Mouse (Mus musculus) 3T3-L1 (cell line): Measurements from ENCODE around the gene Bmpr1b.
"Not testable (repeated sequence)": the region's sequence is repeated elsewhere in the genome, so short reads cannot be mapped to it uniquely, and the experiment has no call there.

ENCODE experiments used
- DNase-seq: peaks from one replicate; pipeline ENCODE4 v3.0.0-alpha.2; 2015; ENCODE audit warnings: low read depth, low spot score

The Bmpr1b gene

DNA sequence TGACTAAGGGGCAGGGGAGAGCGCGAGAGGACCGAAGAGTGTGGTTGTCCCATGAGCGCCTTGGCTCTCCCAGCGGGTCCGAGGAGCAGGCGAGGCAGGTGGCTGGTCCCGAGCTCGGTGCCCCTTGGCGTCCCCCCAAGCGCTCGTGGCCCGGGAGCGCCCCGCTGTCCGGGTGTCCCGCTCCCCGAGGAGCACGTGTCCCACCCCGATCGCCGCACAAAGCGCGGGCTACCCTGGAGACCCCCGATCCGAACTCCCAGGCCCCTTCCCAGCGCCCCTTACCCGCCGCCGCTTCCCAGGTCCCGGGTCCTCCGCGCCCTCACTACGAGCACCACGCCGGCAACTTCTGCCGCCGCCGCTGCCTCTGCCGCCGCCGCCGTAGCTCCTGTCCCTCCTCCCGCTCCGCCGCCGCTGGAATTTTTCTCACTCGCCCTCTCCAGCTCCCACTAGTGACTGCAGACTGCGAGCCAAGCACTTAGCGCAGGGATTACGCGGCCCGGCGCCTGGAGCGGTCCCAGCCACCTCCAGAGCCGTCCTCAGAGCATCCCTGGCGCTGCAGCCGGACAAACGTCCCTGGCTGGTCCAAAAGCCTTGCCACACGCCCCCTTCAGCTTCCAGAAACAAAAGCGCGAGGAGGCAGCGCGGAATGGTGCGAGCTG lies at the start of gene Bmpr1b:
Bmpr1b (minus strand) TSS at position 563 of the 659 bp plus-strand sequence.
- DNase-seq, result no peak

DNA sequence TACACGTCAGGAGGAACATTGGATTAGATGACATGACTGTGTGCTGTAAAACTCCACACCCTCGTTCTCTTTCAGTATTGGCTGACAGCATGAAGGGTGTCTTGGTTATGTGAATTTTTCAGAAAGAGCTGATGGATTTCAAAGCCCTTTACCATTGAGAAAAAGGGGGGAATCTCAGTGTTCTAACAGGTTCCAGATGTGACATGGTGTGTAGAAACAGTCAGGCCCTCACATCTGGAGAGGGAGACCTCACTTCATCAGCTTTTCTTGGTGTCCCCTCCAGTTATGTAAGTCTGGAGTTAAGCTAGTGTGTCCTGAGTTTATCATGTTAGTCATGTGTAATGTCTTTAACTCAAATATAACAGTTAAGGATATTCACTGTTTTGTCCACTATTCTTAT lies 43.6 kb upstream of the Bmpr1b start:
- DNase-seq, result no peak

DNA sequence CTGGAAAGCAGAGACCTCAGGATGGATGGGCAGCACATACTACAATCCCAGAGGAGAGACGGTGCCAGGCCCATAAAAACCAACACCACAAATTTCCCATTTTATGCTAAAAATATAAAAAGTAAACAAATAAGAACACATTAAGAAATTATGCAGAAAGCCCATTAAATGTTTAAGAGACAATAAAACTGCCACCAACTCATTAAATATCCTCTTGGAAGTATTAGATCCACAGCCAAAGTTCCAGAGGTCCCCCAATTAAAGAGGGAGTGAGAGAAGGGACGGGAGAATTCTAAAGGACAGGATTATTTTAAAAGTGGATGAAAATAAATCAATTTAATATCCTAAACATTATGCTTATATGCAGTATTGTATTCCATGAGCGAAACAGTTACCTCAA lies 43.0 kb upstream of the Bmpr1b start:
- DNase-seq, result no peak

DNA sequence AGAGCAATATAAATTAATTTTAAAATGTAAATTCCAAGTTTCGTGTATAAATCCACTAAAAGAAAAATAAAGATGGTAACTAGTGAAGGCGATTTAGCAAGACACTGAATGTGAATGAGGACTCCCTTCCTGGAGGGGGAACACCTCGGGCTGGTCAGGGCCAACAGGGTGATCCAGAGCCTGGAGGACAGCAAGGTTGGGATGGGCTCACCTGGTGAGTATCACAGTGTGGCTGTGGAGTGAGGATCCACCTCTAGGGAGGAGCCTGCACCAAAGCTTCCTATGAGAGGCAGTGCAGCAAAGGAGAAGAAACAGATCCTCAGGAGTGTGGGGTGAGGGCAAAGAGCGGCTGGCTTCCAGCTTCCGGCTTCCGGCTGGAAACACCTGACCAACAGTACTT lies 40.8 kb upstream of the Bmpr1b start:
- no peak for DNase-seq

GRCm38 (mm10) chr3:142209057-142209456 lies 39.8 kb upstream of the Bmpr1b start:
- DNase-seq, result no peak

DNA sequence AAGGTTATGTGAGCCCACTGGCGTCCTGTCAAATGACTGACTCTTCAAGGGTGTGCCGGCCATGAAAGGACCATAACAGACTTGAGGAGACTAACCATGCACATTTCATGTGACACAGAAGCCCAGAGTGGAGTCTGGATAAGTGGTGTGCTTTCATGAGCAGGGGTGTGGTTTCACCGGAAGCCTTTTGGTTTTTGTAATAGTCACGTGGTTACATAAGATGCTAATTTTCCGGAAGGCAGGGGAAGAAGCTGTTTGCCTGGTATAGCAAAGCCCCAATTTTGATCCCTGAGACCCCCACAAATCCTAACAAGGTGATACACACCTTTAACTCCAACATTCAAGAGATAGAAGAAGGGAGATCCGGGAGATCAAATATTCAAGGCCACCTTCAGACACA lies 38.3 kb upstream of the Bmpr1b start:
- no peak for DNase-seq

DNA sequence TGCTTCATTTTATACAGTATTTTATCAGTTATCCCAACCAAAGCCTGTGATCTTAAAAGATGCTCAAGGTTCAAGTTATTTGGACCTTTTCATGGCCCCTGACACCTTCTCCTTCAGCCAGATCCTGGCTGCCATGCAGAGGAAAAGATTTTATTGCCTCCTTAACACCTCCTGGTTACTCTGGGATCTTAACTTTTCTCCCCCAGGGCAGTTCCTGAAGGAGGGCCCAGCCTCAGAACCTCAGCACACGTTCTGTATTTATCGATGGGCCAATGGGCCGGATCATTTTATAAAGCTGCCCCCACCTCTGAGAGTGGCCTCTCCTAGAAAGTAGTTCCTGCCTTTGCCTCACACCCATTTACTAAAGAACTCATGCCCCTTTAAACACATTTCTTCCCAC lies 37.1 kb upstream of the Bmpr1b start:
- no peak for DNase-seq

DNA sequence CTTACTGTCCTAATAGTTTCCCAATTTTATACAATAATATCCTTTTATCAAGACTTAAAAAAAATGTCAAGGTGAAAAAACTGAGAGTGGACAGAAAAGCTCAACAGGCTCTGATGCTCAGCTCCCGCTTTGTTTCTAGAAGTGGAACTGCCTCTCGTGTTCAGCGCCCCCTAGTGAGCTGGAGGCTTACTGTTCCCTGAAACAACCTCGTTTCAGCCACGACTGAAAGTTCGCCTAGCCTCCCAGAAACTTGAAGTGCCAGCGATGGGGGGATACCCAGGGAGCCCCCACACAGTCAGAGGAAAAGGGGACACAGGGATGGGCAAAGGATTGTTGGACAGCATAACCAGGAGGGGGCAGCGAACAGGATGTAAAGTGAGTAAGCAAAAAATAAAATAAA lies 26.9 kb upstream of the Bmpr1b start:
- DNase-seq, result peak; percentile 9

- DNase-seq, result not testable (repeated sequence)
Measured at GRCm38 (mm10) chr3:142191627-142192026, 22.4 kb upstream of the Bmpr1b start.

GRCm38 (mm10) chr3:142186551-142186950 lies 17.3 kb upstream of the Bmpr1b start:
- DNase-seq, result peak; percentile 19

GRCm38 (mm10) chr3:142173996-142174395 lies 4.8 kb upstream of the Bmpr1b start:
- DNase-seq, result no peak

- DNase-seq, result no peak
Measured at GRCm38 (mm10) chr3:142168251-142168862, 868 bp downstream of the Bmpr1b start.

GRCm38 (mm10) chr3:142164981-142165380 lies 4.2 kb downstream of the Bmpr1b start:
- no peak for DNase-seq

DNA sequence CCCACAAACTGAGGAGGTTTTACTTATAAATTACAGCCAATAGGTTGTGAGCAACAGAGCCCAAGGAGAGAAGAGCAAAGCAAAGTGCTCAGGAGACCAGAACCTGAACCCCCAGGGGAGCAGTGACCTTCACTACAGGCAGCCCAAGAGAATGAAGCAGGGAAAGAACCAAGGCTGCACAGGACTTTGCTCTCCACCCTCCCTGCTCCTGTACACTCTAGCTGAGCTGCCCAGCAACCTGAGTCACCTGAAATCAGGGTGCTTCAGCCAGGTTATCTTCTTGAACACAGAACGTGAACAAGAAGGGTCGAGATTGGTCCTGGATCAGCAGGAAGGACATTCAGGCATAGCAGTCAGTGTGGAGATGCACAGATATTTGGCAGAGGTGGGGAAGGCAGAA lies 5.3 kb downstream of the Bmpr1b start:
- no peak for DNase-seq

GRCm38 (mm10) chr3:142161405-142161804 lies 7.8 kb downstream of the Bmpr1b start:
- no peak for DNase-seq

GRCm38 (mm10) chr3:142151980-142152379 lies 17.2 kb downstream of the Bmpr1b start:
- no peak for DNase-seq

DNA sequence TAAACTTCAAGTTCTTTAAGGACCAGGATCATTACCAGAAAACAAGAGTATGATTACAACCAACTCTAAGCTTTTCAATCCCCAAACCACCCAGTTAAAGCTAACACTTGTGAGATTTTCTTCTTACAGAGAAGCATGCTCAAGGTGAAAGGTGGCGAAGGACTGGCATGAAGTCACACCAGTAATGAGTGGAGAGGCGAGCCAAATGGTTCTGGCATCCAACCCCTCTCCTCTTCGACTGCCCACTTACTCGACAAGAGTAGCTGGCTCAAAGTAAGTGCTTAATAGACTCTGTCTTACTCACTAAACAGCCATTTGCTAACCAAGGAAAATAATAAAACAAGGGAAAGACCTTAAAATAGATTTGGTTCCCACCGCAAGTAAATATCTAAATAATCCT lies 30.4 kb downstream of the Bmpr1b start:
- DNase-seq, result no peak

DNA sequence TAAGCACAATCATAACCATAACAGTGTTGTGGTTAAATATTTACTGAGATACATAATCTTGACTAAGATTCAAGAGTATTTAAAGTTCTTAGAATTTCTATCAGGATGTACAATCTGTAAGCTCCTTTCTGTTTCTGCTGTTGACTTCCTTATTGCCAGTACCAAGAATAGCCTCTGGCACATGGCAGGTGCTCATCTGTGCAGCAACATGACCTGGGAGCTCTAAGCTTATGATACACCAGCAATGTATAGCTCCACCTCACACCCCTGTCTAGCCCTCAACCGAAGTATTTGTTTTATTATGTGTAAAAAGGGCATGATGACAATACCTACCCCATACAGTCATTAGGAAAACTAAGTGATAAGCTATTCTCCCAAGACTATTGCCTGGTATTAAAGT lies 42.8 kb downstream of the Bmpr1b start:
- no peak for DNase-seq

GRCm38 (mm10) chr3:142125556-142125955 lies 43.7 kb downstream of the Bmpr1b start:
- no peak for DNase-seq

GRCm38 (mm10) chr3:142124255-142124654 lies 45.0 kb downstream of the Bmpr1b start:
- no peak for DNase-seq

GRCm38 (mm10) chr3:142122376-142122775 lies 46.8 kb downstream of the Bmpr1b start:
- no peak for DNase-seq

DNA sequence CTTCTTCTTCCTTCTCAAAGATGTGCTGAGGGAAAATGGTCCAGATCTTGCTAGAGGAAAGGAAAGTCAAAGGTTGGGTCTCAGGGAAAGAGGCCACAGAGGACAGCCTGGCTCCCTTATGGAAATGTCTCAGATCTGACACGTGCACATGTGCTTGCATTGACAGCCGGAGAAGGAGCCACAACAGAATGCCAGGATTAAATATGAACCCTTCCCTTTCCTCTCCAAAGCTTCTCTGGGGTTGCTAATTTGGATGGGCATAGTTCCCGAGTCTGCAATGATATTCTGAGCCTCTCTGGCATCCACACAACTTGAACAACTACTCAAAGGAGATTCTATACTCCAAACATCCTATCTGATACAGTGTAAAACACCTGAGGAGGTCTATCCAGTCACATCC lies 48.4 kb downstream of the Bmpr1b start:
- no peak for DNase-seq

- DNase-seq, result no peak
Measured at GRCm38 (mm10) chr3:142114762-142115316, 54.4 kb downstream of the Bmpr1b start.
